Mouse (Mus musculus) cerebellum, adult 2 months (tissue): ENCODE measurements around the gene Sftpa1. TPM values are rescaled to one million over a fixed set of nuclear protein-coding genes. Genes with fewer than 3 reads are reported as not detected.
A peak's percentile ranks its signal among the peaks of the same experiment; 100 is the strongest.

ENCODE experiments used
- DNase-seq, 2 experiments: peaks; one replicate each; pipeline ENCODE4 v3.0.0; 2021
- H3K27ac ChIP-seq: fragments of 200-500 bp; 2 replicates; pipeline ENCODE4 v1.5.1; 2012; ENCODE audit warnings: low read length, control low read depth, inconsistent platforms; ENCODE audit not compliant: insufficient read depth
- H3K27me3 ChIP-seq: fragments of 200-500 bp; 2 replicates; pipeline ENCODE4 v1.6.1; 2012; ENCODE audit warnings: inconsistent platforms, mild to moderate bottlenecking, low read length, moderate library complexity; ENCODE audit not compliant: control insufficient read depth, insufficient read depth
- H3K4me1 ChIP-seq: fragments of 200-500 bp; 2 replicates; pipeline ENCODE4 v1.6.1; 2011; ENCODE audit warnings: low read length; ENCODE audit not compliant: control insufficient read depth, insufficient read depth
- H3K4me3 ChIP-seq: fragments of 200-500 bp; replicated peaks from 2 replicates; pipeline ENCODE3; 2011; ENCODE audit warnings: mild to moderate bottlenecking, low read depth, low read length, control low read depth; ENCODE audit not compliant: insufficient read depth
- CTCF ChIP-seq: fragments of 200-500 bp; IDR thresholded peaks from 2 replicates; pipeline ENCODE4 v1.5.1; 2011; ENCODE audit warnings: low read depth, mild to moderate bottlenecking, control low read depth, low read length, moderate library complexity, borderline replicate concordance; ENCODE audit not compliant: insufficient read depth
- POLR2A ChIP-seq: fragments of 200-500 bp; IDR thresholded peaks from 2 replicates; pipeline ENCODE4 v1.6.1; 2011; ENCODE audit warnings: low read length, control low read depth, borderline replicate concordance; ENCODE audit not compliant: insufficient read depth
- WGBS: fragments of 180-500 bp; shearing (Covaris S2); methylation state at CpG from one replicate; pipeline ENCODE4 v1.1.7; 2018; 5-methylcytosine and 5-hydroxymethylcytosine counted together
- polyA plus RNA-seq: library from polyadenylated mRNA; depleted of rRNA; stranded (reverse); fragments of >200 nt; gene quantifications from 2 replicates; pipeline ENCODE4 v1.2.3, GENCODE M21; 2012

Gene Sftpa1
- polyA plus RNA-seq, 1 experiment = not detected

DNA sequence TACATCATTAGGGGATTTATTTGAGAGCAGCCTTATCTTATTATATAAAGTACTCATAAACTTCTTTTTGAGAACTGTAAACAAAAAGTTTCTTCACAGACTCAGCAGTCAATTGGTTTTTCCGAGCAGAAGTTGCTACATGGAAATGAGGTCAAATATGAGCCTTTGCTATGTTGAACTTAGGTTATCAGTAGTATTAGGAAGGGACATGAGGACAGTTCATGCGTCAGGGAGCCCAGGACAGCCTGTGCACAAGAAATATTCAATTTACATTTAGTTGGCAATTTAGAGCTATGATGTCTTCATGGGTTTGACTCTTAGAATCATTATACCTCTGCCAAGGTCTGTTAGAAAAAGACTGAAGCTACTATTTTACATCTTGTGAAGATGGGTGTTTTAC lies 29.3 kb upstream of the Sftpa1 start:
- H3K4me3 ChIP-seq = no peak overlapping the region
- no peak for DNase-seq
- H3K4me1 ChIP-seq = no peaks in the 10 kb centered on the region
- TF ChIP-seq CTCF (no peak), POLR2A (no peak)
- WGBS = 84% methylated on average over 2 of the region's 2 CpGs
- no peak overlapping the region for H3K27ac ChIP-seq
- H3K27me3 ChIP-seq = no peaks in the 10 kb centered on the region

GRCm38 (mm10) chr14:41104853-41105444 lies 26.6 kb upstream of the Sftpa1 start, which contains the start of gene Mat1a:
Gene Mat1a, plus strand, starts transcription at chr14:41105035.
- H3K27me3 ChIP-seq = no peaks in the 10 kb centered on the region
- no peak for DNase-seq
- no peak within 1 kb of the TSS for H3K27ac ChIP-seq
- WGBS = 83% methylated on average over 10 of the region's 10 CpGs
- no peak for TF ChIP-seq POLR2A
- TF ChIP-seq CTCF = no peak
- no peak within 1 kb of the TSS for H3K4me3 ChIP-seq
- no peaks in the 10 kb centered on the region for H3K4me1 ChIP-seq

GRCm38 (mm10) chr14:41111031-41111668 lies 20.4 kb upstream of the Sftpa1 start:
- DNase-seq = no peak
- no peak overlapping the region for H3K27ac ChIP-seq
- TF ChIP-seq CTCF (no peak), POLR2A (no peak)
- WGBS = 84% methylated on average over 7 of the region's 7 CpGs
- no peaks in the 10 kb centered on the region for H3K4me1 ChIP-seq
- no peaks in the 10 kb centered on the region for H3K27me3 ChIP-seq
- no peak overlapping the region for H3K4me3 ChIP-seq

DNA sequence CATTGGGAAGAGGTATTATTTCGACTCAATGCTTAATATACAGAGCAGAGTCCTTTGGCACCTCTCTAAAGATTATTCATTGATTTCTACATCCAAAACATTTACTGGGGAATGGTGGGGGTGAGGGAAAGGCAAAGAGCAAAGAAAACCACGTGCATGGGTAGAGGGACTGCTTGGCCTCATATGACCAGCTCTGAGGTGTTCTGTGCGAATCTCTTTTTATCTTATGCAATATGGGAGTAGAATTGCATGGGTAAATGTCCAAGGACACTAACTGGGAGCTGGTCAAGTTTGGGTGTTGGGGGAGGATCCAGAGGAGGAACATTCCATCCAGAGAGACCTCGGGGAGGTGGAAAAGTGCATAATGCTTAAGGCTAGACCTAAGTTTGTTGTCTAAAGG lies 18.6 kb upstream of the Sftpa1 start:
- no peak overlapping the region for H3K4me3 ChIP-seq
- WGBS = 79% methylated on average over 4 of the region's 4 CpGs
- no peaks in the 10 kb centered on the region for H3K4me1 ChIP-seq
- TF ChIP-seq CTCF (no peak), POLR2A (no peak)
- no peak for DNase-seq
- H3K27me3 ChIP-seq = no peaks in the 10 kb centered on the region
- no peak overlapping the region for H3K27ac ChIP-seq

DNA sequence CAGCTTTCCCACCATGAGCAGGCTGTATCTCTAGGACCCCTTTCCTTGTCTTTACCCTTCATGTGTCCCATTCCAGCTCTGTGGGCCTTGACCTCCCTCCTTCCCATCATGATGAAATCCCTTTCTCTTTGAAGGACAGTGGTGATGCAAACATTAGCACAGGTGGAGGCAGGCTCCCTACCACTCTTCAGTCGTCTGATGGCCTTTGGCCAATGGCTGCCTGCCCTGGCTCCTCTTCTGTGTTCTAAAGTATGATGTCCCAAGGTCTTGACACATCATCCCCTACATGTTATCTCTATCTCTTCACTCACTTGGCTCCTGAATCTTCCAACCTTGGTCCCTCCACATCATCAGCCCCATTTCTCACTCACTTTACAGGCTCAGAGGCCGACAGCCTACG lies 15.3 kb upstream of the Sftpa1 start:
- no peaks in the 10 kb centered on the region for H3K27me3 ChIP-seq
- TF ChIP-seq CTCF = no peak
- TF ChIP-seq POLR2A = no peak
- no peak overlapping the region for H3K4me3 ChIP-seq
- H3K27ac ChIP-seq = no peak overlapping the region
- 62% methylated on average over 3 of the region's 3 CpGs for WGBS
- H3K4me1 ChIP-seq = no peaks in the 10 kb centered on the region
- DNase-seq = peak; percentile 26 to 46

DNA sequence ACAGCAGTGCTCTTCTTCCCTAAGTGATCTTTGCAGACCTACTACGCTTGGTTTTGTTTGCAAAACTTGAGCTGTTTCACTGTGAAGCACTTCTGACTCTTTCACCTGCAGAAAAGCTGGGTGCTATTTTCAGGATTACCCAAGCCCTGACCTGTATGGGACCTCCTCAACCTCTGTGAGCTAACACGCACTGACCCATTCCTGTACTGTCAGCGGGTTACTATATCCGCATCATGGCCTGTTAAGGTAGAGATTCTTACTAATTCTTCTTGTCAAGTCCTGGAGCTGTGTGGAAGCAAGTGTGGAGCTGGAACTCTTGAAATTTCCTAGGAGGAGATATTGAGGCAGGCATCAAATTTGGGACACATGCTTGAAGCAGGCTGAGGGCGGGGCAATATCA lies 6.9 kb upstream of the Sftpa1 start:
- Histone ChIP-seq H3K27me3 (no peaks in the 10 kb centered on the region; the same call in 1 of the 2 replicates), H3K27ac (no peak overlapping the region), H3K4me3 (no peak overlapping the region), H3K4me1 (no peaks in the 10 kb centered on the region)
- TF ChIP-seq CTCF (no peak), POLR2A (no peak)
- no peak for DNase-seq
- WGBS = 89% methylated on average over 5 of the region's 5 CpGs

DNA sequence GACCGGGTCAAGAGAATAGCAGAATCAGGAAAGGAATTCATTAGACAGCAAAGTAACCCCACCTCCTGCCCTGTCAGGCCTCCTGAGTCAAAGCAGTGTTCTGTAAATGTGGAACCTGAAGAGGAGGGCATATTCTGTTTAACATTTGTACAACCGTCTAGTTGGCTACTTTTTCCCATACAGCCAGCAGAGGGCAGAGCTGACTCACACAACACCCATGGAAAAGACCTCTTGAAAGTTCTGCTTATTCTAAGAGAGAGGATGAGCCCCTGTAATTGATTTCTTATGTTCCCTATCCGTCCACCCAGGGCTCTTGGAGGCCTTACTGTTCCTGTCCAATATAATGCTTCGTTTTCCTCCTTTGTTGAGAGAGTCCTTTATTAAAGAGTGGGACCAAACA lies 3.6 kb upstream of the Sftpa1 start:
- no peak for TF ChIP-seq POLR2A
- no peak for TF ChIP-seq CTCF
- DNase-seq = no peak
- H3K4me3 ChIP-seq = no peak overlapping the region
- no peaks in the 10 kb centered on the region; the same call in 1 of the 2 replicates for H3K27me3 ChIP-seq
- H3K4me1 ChIP-seq = no peaks in the 10 kb centered on the region
- no peak overlapping the region for H3K27ac ChIP-seq
- WGBS = 24% methylated on average over 4 of the region's 4 CpGs

- Histone ChIP-seq H3K4me3 (no peak overlapping the region), H3K27me3 (no peaks in the 10 kb centered on the region), H3K27ac (no peak overlapping the region), H3K4me1 (no peaks in the 10 kb centered on the region)
- DNase-seq = no peak
- TF ChIP-seq CTCF (no peak), POLR2A (no peak)
Observed at GRCm38 (mm10) chr14:41137006-41137405, 5.4 kb downstream of the Sftpa1 start.
